Mouse (Mus musculus) liver, embryonic 13.5 days (tissue): Measurements from ENCODE around the gene Pidd1. TPM values are rescaled to one million over a fixed set of nuclear protein-coding genes. Genes with fewer than 3 reads are reported as not detected.

Source experiments
- ATAC-seq: fragments of 200-750 bp; cut with Nextera tagmentation; 2 replicates; pipeline ENCODE4 v1.8.0; 2017; ENCODE audit warnings: low read depth, mild to moderate bottlenecking, moderate number of reproducible peaks, moderate library complexity
- DNase-seq: peaks from one replicate; pipeline ENCODE4 v3.0.0; 2022
- H3K27ac ChIP-seq: fragments of 300-500 bp; sonication (generic); 2 replicates; pipeline ENCODE4 v1.5.1; 2015; ENCODE audit warnings: moderate library complexity, mild to moderate bottlenecking, inconsistent platforms
- H3K27me3 ChIP-seq: fragments of 300-500 bp; sonication (generic); 2 replicates; pipeline ENCODE4 v1.6.1; 2015; ENCODE audit warnings: mild to moderate bottlenecking, inconsistent platforms
- H3K36me3 ChIP-seq: fragments of 300-500 bp; sonication (generic); 2 replicates; pipeline ENCODE4 v1.6.1; 2015; ENCODE audit warnings: mild to moderate bottlenecking, inconsistent platforms
- H3K4me1 ChIP-seq: fragments of 300-500 bp; sonication (generic); replicated peaks from 2 replicates; pipeline ENCODE4 v1.6.1; 2015; ENCODE audit warnings: inconsistent platforms
- H3K4me2 ChIP-seq: fragments of 300-500 bp; sonication (generic); 2 replicates; pipeline ENCODE4 v1.6.1; 2015; ENCODE audit warnings: inconsistent platforms, mild to moderate bottlenecking, moderate library complexity
- H3K4me3 ChIP-seq: fragments of 300-500 bp; sonication (generic); replicated peaks from 2 replicates; pipeline ENCODE4 v1.5.1; 2015; ENCODE audit warnings: mild to moderate bottlenecking, inconsistent platforms
- H3K9ac ChIP-seq: fragments of 300-500 bp; sonication (generic); 2 replicates; pipeline ENCODE4 v1.6.1; 2015; ENCODE audit warnings: mild to moderate bottlenecking, inconsistent platforms
- H3K9me3 ChIP-seq: fragments of 300-500 bp; sonication (generic); replicated peaks from 2 replicates; pipeline ENCODE4 v1.6.1; 2016; ENCODE audit warnings: inconsistent platforms
- WGBS: fragments of 180-500 bp; shearing (Covaris S2); methylation state at CpG from one replicate; pipeline ENCODE4 v1.1.7; 2015; ENCODE audit not compliant: insufficient replicate concordance; 5-methylcytosine and 5-hydroxymethylcytosine counted together
- polyA plus RNA-seq: library from polyadenylated mRNA; unstranded; fragments of >200 nt; fragmentation: Nextera tagmentation; extraction: Ambion mirVana; gene quantifications from 2 replicates; pipeline ENCODE4 v1.2.1, GENCODE M21; 2015

Gene Pidd1
- polyA plus RNA-seq, 1 experiment from 2014 or later: 10.9 TPM

DNA sequence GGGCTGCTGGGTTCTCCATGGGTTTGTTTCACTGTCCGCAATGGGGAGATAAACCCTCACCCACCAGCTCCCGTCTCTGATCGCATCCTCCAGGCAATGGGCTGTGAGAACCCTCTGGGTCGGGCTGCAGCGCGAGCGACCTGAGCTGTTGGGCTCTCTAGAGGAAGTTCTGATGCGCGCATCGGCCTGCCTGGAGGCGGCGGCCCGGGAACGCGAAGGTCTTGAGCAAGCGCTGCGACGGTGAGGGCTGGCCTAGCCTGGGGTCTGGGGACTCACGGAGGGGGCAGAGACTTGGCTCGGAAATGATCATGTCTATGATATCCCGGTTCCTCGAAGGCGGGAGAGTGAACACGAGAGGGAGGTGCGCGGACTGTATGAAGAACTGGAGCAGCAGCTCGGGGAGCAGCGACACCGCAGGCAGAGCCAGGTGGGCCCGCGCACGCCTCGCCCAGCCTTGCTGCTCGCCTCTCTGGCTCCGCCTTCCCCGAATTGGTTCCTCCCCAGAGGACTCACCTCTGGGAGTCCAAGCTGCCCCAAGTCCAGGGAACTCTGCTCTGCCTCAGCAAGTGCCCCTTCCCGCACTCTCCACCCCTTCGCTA is 20.9 kb upstream of the Pidd1 start:
- H3K9me3 ChIP-seq: no peaks in the 10 kb centered on the region
- H3K4me2 ChIP-seq: peak overlapping the region; percentile 46
- H3K4me1 ChIP-seq: peaks cover 69% of the 10 kb centered on the region
- peaks cover 6% of the 10 kb centered on the region for H3K36me3 ChIP-seq
- DNase-seq: no peak
- 13% methylated on average over 38 of the region's 38 CpGs for WGBS
- peaks cover 72% of the 10 kb centered on the region for H3K27me3 ChIP-seq
- peak overlapping the region; percentile 26; the same call in 1 of the 2 replicates for H3K9ac ChIP-seq
- H3K4me3 ChIP-seq: peak overlapping the region; percentile 14
- ATAC-seq: no peak
- H3K27ac ChIP-seq: no peak overlapping the region

DNA sequence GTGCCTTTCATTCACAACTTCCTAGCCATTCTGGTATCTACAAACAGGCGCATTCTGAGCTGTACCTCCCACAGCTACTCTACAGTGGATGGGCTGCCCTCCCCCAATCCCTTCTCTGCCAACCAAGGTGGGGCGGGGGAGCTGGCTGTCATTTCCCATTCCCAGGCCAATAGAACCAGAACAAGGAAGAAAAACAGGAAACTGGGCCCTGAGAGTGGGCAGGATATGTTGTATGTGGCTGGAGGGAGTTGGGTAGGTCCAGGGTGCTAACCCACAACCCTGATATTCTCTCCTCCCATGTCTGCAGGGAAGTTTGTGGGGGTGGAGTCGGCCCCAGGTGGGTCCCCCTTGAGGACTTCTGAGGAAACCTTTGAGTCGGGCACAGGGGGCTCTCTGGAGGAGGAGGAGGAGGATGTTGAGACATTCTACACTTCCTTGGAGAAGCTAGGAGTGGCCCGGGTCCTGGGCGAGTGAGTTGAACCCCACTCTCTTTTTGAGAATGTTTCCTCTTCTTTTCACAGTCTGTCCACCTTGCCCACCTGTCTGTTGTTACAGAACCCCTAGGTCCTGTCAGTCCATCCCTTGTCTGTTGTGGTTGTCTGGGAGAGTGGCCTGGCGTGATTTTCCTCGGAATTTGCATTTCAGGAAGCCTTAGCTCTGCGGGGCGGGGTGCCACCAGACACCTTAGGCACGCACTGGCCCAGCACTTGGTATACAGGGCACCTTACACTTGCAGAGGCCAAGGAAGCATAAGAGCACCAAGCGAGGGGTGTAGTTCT is 20.2 kb upstream of the Pidd1 start:
- H3K9me3 ChIP-seq: no peaks in the 10 kb centered on the region
- DNase-seq: no peak
- peaks cover 78% of the 10 kb centered on the region for H3K27me3 ChIP-seq
- H3K27ac ChIP-seq: no peak overlapping the region
- no peaks in the 10 kb centered on the region for H3K36me3 ChIP-seq
- WGBS: 24% methylated on average over 12 of the region's 12 CpGs
- ATAC-seq: no peak
- peak overlapping the region; percentile 46; the same call in 1 of the 2 replicates for H3K4me2 ChIP-seq
- H3K4me1 ChIP-seq: peaks cover 62% of the 10 kb centered on the region
- no peak overlapping the region for H3K9ac ChIP-seq
- peak overlapping the region; percentile 14; the same call in 1 of the 2 replicates for H3K4me3 ChIP-seq

DNA sequence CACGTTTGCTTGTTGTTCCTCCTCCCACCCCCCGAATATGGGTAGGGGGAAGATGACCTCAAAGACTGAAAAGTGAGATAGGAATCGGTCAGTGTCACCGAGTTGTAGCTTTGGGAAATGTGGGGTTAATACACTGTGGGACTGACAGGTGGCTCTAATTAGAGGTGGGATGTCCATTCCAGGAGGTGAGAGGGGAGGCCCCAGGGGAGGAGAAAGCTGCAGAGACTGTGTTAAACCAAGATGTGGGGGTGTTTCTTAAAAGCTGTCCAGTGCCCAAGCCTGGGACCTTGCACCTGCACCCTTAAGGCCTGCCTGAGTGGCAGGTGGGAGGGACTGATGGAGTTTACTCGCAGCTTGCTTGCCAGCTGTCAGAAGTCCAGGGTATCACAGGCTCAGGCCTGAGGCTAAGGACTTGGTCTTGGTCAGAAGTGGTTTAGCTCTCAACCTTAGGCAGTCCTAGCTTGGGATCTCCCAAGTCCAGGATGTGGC is 18.6 kb upstream of the Pidd1 start:
- DNase-seq: no peak

DNA sequence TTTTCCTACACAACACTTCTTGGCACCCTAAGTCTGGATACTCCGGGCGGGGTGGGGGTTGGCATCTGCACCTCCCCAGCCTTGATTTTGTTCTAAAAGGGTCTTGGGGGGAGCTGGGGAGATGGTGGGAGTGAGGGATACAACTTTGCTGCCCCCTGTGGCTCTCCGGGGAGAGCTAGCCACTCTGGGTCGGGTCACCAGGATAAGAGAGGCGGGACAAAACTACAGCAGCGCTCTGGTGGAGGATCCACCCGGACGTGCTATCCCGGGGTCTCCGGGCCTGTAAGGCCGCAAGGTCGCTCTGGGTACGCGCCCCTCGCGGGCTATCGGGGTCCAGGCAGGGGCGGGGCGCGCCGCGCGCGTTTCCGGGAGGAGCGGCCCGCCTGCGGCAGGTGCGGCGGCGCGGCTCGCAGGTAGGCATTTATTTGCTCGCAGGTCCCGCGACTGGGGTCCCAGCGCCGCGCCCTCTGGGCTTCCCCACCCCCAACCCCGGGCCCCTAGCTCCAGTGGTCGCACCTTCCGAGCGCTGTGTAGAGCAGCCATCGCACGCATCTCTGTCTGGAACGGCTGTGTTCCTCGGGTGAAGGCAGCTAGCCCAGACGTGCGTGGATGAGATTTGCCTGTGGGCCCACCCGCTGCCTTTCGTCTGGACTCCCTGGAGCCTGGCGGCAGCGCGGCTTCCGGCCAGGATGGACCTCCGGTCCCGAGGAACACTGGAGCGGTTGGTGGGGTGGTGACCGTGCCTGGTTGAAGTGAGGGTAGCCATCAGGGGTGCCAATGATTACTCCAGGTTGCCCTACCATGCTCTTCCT is 17.9 kb upstream of the Pidd1 start:
- peak overlapping the region; percentile 64 for H3K9ac ChIP-seq
- H3K36me3 ChIP-seq: no peaks in the 10 kb centered on the region
- H3K4me1 ChIP-seq: peaks cover 50% of the 10 kb centered on the region
- H3K27ac ChIP-seq: no peak overlapping the region
- DNase-seq (no peak), ATAC-seq (no peak)
- H3K27me3 ChIP-seq: peaks cover 82% of the 10 kb centered on the region
- H3K4me2 ChIP-seq: peak overlapping the region; percentile 71
- H3K4me3 ChIP-seq: peak overlapping the region; percentile 54
- WGBS: 2% methylated on average over 59 of the region's 59 CpGs
- H3K9me3 ChIP-seq: no peaks in the 10 kb centered on the region

More for the DNA sequence above, 18.6 kb upstream of the Pidd1 start:
- 17% methylated on average over 5 of the region's 5 CpGs for WGBS
- peak overlapping the region; percentile 54 for H3K4me3 ChIP-seq
- H3K9ac ChIP-seq: peak overlapping the region; percentile 64
- no peaks in the 10 kb centered on the region for H3K36me3 ChIP-seq
- peaks cover 83% of the 10 kb centered on the region for H3K27me3 ChIP-seq
- H3K9me3 ChIP-seq: no peaks in the 10 kb centered on the region
- no peak overlapping the region for H3K27ac ChIP-seq
- no peak for ATAC-seq
- peak overlapping the region; percentile 71; the same call in 1 of the 2 replicates for H3K4me2 ChIP-seq
- peaks cover 55% of the 10 kb centered on the region for H3K4me1 ChIP-seq

DNA sequence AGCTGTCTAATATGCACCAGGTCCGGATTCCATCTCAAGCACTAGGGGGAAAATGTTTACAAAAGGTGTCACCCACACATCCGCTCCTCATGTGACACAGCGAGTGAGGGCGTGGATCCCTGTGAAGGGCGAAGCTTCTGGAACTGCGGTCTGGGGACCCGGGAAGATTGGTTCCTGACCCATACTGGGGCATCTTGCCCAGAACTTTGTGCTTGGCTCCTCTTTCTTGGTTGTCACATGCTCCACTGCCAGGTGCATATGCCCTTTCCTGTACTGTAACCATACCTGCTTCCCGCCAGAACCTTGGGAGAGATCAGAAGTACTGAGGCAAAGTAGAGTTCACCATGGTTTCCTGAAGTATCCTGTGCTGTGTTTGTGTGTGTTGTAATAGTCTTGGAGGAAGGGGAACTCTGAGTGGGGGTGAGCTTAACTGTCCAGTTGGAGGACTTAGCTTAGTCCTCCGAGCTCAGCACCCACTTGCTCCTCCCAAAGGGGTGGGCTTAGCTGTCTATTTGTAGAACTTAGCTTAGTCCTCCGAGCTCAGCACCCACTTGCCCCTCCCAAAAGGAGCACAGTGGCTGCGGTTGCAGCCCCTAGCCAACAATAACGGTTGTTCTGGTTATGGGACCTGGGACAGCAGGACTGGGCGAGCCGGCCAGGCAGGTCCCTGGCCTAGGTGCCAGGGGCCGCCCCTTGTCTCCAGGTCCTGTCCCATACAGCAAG is 16.7 kb upstream of the Pidd1 start, which contains the start of gene Cracr2b:
Gene Cracr2b, plus strand, starts transcription at position 704 of the 723 bp plus-strand sequence.
- Histone ChIP-seq H3K4me3 (peak within 1 kb of the TSS; percentile 54), H3K27me3 (peaks cover 70% of the 10 kb centered on the region), H3K4me1 (peaks cover 52% of the 10 kb centered on the region), H3K9me3 (no peaks in the 10 kb centered on the region), H3K9ac (peak within 1 kb of the TSS; percentile 64), H3K4me2 (peak within 1 kb of the TSS; percentile 71), H3K36me3 (no peaks in the 10 kb centered on the region), H3K27ac (no peak within 1 kb of the TSS)
- no peak for DNase-seq
- ATAC-seq: no peak
- 55% methylated on average over 15 of the region's 15 CpGs for WGBS

DNA sequence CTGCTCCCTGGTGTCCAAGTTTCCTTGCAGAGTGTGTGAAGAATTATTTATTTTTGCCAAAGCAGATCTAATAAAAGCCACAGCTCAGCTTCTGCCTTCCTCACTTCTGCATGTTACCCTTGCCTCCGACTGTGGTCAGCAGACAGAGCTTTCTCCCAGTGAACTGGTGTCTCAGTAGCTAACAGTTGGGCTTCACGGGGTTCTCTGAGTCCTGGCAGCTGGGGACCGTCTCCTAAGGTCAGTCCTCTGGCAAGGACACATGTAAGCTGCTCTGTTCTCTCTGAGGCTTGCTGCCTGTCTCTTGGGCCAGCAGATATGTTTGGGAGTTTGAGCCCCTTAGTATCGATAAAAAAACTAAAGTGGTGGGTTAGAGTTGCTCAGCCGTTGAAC is 16.2 kb upstream of the Pidd1 start:
- Histone ChIP-seq H3K27me3 (peaks cover 65% of the 10 kb centered on the region), H3K4me1 (peaks cover 47% of the 10 kb centered on the region), H3K4me2 (no peak overlapping the region), H3K4me3 (no peak overlapping the region), H3K9ac (no peak overlapping the region), H3K27ac (no peak overlapping the region), H3K36me3 (no peaks in the 10 kb centered on the region), H3K9me3 (no peaks in the 10 kb centered on the region)
- DNase-seq (no peak), ATAC-seq (no peak)
- WGBS: 60% methylated on average over 5 of the region's 5 CpGs

DNA sequence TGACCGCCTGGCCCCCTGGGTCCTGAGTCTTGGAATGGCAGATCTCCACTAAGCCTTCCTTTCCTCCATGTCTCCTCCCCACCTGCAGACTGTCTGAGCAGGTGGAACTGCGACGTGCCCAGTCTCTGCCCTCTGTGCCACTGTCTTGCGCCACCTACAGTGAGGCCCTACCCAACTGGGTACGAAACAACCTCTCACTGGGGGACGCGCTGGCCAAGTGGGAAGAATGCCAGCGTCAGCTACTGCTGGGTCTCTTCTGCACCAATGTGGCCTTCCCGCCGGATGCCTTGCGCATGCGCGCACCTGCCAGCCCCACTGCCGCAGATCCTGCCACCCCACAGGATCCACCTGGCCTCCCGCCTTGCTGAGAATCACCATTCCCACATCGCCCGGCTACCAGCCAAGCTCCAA is 15.5 kb upstream of the Pidd1 start:
- Histone ChIP-seq H3K4me3 (no peak overlapping the region), H3K27me3 (peaks cover 58% of the 10 kb centered on the region), H3K4me1 (peaks cover 45% of the 10 kb centered on the region), H3K27ac (no peak overlapping the region), H3K9ac (no peak overlapping the region), H3K4me2 (no peak overlapping the region), H3K9me3 (no peaks in the 10 kb centered on the region), H3K36me3 (no peaks in the 10 kb centered on the region)
- ATAC-seq (no peak), DNase-seq (no peak)
- WGBS: 86% methylated on average over 17 of the region's 17 CpGs

DNA sequence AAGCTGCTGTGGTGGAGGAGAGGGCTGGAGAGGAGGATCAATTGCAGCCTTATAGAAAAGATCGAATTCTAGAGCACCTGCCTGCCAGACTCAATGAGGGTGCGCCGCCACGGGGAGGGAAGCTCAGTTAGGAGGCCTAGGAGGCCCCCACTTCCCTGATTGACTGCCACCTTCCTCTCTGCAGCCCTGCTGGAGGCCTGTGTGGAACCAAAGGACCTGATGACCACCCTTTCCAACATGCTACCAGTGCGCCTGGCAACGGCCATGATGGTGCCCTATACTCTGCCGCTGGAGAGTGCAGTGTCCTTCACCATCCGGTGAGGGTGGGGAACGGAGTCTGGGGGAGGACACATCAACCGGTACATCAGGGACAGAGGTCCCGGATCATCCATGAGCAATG is 14.8 kb upstream of the Pidd1 start:
- no peak for DNase-seq

DNA sequence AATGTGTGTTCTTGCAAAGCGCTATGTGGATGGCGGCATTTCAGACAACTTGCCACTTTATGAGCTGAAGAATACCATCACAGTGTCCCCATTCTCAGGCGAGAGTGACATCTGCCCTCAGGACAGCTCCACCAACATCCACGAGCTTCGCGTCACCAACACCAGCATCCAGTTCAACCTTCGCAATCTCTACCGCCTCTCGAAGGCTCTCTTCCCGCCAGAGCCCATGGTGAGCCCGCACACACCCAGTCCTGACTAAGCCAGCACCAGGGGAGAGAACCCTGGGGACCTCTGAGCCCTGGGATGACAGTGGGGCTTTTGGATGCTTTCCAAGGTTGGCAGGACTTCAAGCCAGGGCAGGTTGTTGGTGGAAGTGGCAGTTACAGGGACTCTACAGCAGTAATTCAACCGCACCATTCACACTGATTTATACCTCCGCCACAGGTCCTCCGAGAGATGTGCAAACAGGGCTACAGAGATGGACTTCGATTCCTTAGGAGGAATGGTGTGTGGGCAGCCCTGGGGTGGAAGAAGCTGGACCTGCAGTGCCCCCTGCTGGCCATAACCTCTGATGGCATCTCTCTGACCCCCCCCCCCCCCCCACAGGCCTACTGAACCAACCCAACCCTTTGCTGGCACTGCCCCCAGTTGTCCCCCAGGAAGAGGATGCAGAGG is 14.3 kb upstream of the Pidd1 start:
- H3K4me1 ChIP-seq: peaks cover 47% of the 10 kb centered on the region
- no peak overlapping the region for H3K4me3 ChIP-seq
- H3K9ac ChIP-seq: no peak overlapping the region
- H3K36me3 ChIP-seq: no peaks in the 10 kb centered on the region
- DNase-seq (no peak), ATAC-seq (no peak)
- H3K27ac ChIP-seq: no peak overlapping the region
- H3K9me3 ChIP-seq: no peaks in the 10 kb centered on the region
- 70% methylated on average over 15 of the region's 15 CpGs for WGBS
- peaks cover 46% of the 10 kb centered on the region for H3K27me3 ChIP-seq
- H3K4me2 ChIP-seq: no peak overlapping the region

More for the DNA sequence above, 14.8 kb upstream of the Pidd1 start:
- H3K36me3 ChIP-seq: no peaks in the 10 kb centered on the region
- no peaks in the 10 kb centered on the region for H3K9me3 ChIP-seq
- peaks cover 47% of the 10 kb centered on the region for H3K4me1 ChIP-seq
- H3K9ac ChIP-seq: no peak overlapping the region
- H3K27ac ChIP-seq: no peak overlapping the region
- no peak overlapping the region for H3K4me3 ChIP-seq
- H3K4me2 ChIP-seq: no peak overlapping the region
- peaks cover 51% of the 10 kb centered on the region for H3K27me3 ChIP-seq
- WGBS: 85% methylated on average over 11 of the region's 11 CpGs
- no peak for ATAC-seq

DNA sequence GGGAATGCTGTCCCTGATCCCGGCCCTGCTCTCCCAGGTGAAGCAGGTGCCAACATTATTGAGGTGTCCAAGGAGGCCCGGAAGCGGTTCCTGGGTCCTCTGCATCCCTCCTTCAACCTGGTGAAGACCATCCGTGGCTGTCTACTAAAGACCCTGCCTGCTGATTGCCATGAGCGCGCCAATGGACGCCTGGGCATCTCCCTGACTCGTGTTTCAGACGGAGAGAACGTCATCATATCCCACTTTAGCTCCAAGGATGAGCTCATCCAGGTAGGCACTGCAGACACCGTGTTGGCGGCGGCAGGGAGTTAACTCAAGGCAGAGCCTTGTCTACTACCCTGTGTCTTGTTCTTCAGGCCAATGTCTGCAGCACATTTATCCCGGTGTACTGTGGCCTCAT is 13.4 kb upstream of the Pidd1 start:
- no peak for DNase-seq

More for the DNA sequence above, 13.4 kb upstream of the Pidd1 start:
- WGBS: 85% methylated on average over 14 of the region's 14 CpGs
- H3K36me3 ChIP-seq: peaks cover 1% of the 10 kb centered on the region
- no peak overlapping the region for H3K4me3 ChIP-seq
- no peak overlapping the region for H3K9ac ChIP-seq
- no peak overlapping the region for H3K27ac ChIP-seq
- H3K9me3 ChIP-seq: no peaks in the 10 kb centered on the region
- no peak for ATAC-seq
- H3K4me1 ChIP-seq: peaks cover 47% of the 10 kb centered on the region
- H3K27me3 ChIP-seq: peaks cover 37% of the 10 kb centered on the region
- H3K4me2 ChIP-seq: no peak overlapping the region
